Mouse (Mus musculus): ENCODE measurements around the gene Cdc42bpg. TPM values are rescaled to one million over a fixed set of nuclear protein-coding genes. Genes with fewer than 3 reads are reported as not detected.
A peak's percentile ranks its signal among the peaks of the same experiment; 100 is the strongest.

Gene Cdc42bpg
- polyA plus RNA-seq, 1 experiment from 2014 or later: 1.3 TPM

DNA sequence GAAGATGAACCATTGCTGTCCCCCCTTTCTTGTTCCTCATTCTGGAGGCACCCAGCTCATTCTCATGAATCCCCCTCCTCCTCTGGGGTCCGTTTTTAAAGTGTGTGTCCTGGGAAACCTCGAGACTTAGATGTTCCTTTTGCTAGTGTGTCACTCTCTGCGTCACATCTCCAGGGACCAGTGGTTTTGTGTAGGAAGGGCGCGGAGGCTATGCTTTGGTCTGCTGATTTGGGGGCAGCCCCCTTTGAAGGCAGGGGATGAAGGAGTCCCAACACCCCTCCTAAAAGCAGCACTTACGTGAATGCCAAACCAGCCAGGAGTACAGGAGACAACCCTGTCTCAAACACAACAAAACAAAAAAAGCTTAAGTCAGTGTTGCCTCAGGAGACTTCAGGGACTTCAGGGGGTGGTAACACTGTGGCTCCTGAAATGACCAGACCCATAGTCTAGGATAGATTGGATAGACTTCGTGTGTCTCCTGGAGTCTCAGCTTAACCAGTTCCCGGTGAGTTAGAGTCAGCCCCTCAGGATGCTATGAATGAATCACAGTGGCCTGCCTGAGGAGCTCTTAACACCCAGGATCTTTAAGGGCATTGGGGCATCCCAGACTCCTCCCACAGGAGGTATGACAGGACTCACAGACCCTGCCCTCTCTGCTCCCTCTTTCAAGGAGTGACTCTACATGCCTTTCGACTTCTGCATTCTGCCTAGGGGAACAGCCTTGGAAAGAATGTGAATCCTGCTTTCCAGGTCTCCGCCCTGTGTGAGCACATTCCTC, 28.4 kb upstream of the Cdc42bpg start:
- Histone ChIP-seq H3K4me1 (peaks cover 37% of the 10 kb centered on the region), H3K9ac (peak overlapping the region; percentile 70), H3K27me3 (replicated peaks) (no peaks in the 10 kb centered on the region), H3K4me2 (peak overlapping the region; percentile 95), H3K9me3 (no peaks in the 10 kb centered on the region), H3K36me3 (peaks cover 14% of the 10 kb centered on the region), H3K27ac (peak overlapping the region; percentile 84), H3K4me3 (replicated peaks) (peak overlapping the region; percentile 87)
- 4% methylated on average over 10 of the region's 10 CpGs for WGBS
- ATAC-seq (ENCODE audit: insufficient read depth, low FRiP score, low read depth): peak; percentile 34

DNA sequence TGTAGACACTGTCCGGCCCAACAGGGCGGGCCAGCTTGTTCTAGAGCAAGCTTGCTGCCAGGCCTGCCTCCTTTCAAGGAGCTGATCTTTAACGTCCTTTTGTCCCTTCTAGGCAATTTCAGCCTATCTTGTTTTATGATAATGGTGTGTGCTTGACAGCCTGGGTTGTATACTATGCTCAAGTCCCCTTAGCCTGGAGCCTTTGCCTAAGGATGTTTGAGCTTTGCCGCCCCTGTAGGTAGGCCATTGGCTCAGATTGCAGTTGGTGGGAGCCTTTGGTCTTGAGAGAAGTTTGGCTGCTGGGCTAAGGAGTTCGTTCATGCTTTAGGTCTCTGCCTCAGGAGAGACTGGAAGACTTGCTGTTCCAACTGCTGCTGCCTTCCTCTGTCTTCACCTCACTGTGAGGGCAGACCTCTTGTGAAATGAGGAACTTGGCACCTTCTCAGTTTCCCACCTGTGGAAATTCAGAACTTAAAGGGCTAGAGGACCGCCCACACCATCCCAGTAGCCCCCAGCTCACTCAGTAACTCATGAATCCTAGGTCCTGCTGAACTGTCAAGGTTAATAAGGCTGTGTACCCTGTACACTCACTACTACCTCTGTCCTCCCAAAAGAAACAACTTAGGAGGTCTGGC, 27.7 kb upstream of the Cdc42bpg start:
- H3K4me1 ChIP-seq: peaks cover 37% of the 10 kb centered on the region
- H3K9ac ChIP-seq: peak overlapping the region; percentile 70; the same call in 1 of the 2 replicates
- no peak for ATAC-seq (ENCODE audit: insufficient read depth, low FRiP score, low read depth)
- peak overlapping the region; percentile 84 for H3K27ac ChIP-seq
- H3K36me3 ChIP-seq: peaks cover 17% of the 10 kb centered on the region
- 27% methylated on average over 6 of the region's 6 CpGs for WGBS
- H3K27me3 ChIP-seq (replicated peaks): no peaks in the 10 kb centered on the region
- peak overlapping the region; percentile 95 for H3K4me2 ChIP-seq
- no peaks in the 10 kb centered on the region for H3K9me3 ChIP-seq
- peak overlapping the region; percentile 87 for H3K4me3 ChIP-seq (replicated peaks)

DNA sequence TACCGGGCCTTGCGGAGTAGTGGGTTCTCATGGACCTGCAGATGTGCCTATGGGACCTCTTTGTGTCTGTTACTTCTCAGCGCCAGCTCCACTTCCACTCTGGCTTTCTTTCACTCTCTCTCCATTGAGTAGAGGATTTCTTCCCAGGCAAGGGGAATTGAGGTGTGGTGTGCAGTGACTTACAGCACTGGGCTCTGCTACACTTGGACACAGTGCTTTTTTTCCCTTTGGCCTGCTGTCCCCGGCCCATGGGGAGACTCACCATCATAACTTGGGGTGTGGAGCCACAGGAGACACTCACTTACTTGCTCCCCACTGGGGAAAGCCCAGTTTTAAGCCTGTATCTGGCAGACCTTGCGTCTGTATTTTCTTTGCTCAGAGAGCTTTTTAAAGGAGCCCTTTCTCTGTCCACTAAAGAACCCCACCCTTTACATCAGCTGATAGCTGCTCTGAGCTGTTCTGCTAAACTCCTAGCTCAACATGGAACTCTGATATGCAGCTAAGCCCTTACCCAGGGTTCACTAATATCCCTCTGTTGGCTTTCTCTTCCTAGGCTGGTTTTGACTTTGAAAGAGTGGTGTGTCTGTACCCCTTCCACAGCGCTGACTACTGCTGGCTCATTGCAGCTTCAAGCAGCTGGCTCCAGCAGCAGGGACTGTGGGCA, 26.6 kb upstream of the Cdc42bpg start:
- ATAC-seq (ENCODE audit: insufficient read depth, low FRiP score, low read depth): no peak
- peaks cover 20% of the 10 kb centered on the region for H3K36me3 ChIP-seq
- H3K4me3 ChIP-seq (replicated peaks): peak overlapping the region; percentile 87; the same call in 1 of the 2 replicates
- peaks cover 37% of the 10 kb centered on the region for H3K4me1 ChIP-seq
- H3K9me3 ChIP-seq: no peaks in the 10 kb centered on the region
- no peak overlapping the region for H3K9ac ChIP-seq
- peak overlapping the region; percentile 95 for H3K4me2 ChIP-seq
- H3K27me3 ChIP-seq (replicated peaks): no peaks in the 10 kb centered on the region
- WGBS: 82% methylated on average over 6 of the region's 6 CpGs
- peak overlapping the region; percentile 44 for H3K27ac ChIP-seq

DNA sequence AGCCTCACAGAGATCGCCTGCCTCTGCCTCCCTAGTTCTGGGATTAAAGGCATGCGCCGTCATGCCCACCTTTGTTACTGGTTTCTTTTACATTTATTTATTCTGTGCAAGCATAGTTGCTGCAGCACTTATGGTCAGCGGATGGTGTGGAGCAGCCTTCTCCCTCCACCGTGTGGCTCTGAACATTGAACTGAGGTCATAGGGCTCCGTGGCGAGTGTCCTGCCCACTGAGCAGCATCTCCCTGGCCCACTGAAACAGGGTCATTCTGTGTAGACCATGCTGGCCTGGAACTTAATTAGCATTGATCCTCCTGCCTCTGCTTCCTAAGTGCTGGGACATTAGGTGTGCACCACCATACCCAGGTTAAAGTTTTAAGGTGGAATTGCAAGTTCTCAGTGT, 25.7 kb upstream of the Cdc42bpg start:
- Histone ChIP-seq H3K27me3 (replicated peaks) (no peaks in the 10 kb centered on the region), H3K36me3 (peaks cover 20% of the 10 kb centered on the region), H3K4me3 (replicated peaks) (no peak overlapping the region), H3K4me1 (peaks cover 41% of the 10 kb centered on the region), H3K27ac (no peak overlapping the region), H3K9ac (no peak overlapping the region), H3K9me3 (no peaks in the 10 kb centered on the region), H3K4me2 (no peak overlapping the region)
- ATAC-seq (ENCODE audit: insufficient read depth, low FRiP score, low read depth): no peak
- 86% methylated on average over 7 of the region's 7 CpGs for WGBS

DNA sequence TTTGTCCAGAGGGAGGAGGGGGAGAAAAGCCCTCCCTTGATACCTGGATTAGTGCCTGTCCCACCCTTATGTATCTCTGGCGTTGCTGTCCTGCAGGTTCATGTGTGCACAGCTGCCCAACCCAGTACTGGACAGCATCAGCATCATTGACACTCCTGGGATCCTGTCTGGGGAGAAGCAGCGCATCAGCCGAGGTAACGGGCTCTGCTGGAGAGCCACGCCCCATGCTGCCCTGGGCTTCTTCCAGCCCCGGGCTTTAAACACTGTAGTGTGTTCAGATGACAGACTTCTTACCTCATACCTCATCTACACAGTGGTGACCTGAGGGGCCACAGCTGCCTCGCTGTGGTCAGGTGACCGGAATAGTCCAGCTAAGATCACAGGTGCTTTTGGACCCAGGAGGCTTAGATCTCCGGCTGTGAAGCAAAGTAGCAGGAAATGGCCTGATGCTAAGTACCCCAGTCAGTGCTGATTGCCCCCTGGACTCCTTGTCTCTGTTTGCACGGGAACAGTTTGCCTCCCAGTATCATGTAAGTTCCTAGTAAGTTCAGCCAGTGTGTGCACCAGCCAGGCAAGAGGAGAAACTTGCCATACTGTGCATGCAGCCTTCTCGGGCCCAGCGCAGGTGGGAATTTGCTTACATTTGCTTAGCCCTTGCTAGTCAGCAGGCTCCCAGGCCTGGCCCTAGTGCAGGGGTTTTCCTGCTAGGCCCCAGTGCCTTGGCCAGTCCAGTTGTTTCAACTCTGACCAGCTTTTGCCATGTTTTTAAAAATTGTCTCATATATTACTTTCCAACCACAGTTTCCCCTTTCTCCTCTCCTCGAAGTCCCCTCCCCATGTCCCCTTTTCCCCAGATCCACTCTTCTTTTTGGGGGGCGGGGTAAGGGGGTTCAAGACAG, 24.9 kb upstream of the Cdc42bpg start:
- no peak overlapping the region for H3K27ac ChIP-seq
- peaks cover 45% of the 10 kb centered on the region for H3K4me1 ChIP-seq
- H3K36me3 ChIP-seq: peaks cover 20% of the 10 kb centered on the region
- H3K27me3 ChIP-seq (replicated peaks): no peaks in the 10 kb centered on the region
- no peak overlapping the region for H3K4me3 ChIP-seq (replicated peaks)
- no peak overlapping the region for H3K4me2 ChIP-seq
- no peak for ATAC-seq (ENCODE audit: insufficient read depth, low FRiP score, low read depth)
- no peaks in the 10 kb centered on the region for H3K9me3 ChIP-seq
- H3K9ac ChIP-seq: no peak overlapping the region
- 79% methylated on average over 14 of the region's 14 CpGs for WGBS

DNA sequence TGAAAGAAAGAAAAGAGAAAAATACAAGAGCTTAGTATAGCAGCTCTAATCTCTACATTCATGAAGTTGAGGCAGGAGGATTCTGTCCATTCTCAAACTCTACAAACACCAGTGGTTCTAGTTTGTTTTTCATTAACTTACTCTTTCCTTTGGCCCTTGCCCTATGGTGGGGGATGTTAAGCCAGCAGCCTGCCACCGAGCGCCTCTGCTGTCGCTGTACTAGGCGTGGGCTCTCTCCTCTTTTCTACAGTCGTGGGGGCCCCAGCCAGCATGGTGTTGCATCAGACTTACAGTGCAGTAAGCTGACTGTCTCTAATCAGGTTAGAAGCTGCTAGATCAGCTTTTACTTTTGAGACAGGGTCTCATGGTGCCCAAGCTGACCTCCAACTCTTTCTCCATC, 23.3 kb upstream of the Cdc42bpg start:
- H3K4me2 ChIP-seq: no peak overlapping the region
- 66% methylated on average over 5 of the region's 5 CpGs for WGBS
- H3K9ac ChIP-seq: no peak overlapping the region
- peaks cover 20% of the 10 kb centered on the region for H3K36me3 ChIP-seq
- ATAC-seq (ENCODE audit: insufficient read depth, low FRiP score, low read depth): no peak
- peaks cover 50% of the 10 kb centered on the region for H3K4me1 ChIP-seq
- H3K27ac ChIP-seq: no peak overlapping the region
- H3K4me3 ChIP-seq (replicated peaks): no peak overlapping the region
- no peaks in the 10 kb centered on the region for H3K27me3 ChIP-seq (replicated peaks)
- no peaks in the 10 kb centered on the region for H3K9me3 ChIP-seq

DNA sequence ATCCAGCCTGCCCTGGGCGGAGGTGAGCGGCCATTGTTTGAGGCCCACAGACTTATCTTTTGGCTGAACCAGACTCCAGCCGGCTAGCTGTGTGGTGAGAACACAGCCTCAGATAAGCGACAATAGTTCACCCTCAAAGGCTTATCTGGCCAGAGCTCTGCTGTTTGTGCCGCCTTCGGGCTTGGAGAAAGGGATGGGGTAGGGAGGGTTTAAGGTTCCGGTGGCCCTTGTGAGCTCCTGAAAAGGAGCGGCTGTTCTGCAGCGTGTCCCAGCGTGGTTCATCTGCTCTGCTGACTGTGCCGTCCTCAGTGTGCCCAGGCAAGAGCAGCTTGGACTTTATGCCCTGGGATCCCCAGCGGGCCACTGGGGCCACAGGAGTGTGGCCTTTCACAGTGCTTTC, 21.8 kb upstream of the Cdc42bpg start:
- H3K4me2 ChIP-seq: no peak overlapping the region

DNA sequence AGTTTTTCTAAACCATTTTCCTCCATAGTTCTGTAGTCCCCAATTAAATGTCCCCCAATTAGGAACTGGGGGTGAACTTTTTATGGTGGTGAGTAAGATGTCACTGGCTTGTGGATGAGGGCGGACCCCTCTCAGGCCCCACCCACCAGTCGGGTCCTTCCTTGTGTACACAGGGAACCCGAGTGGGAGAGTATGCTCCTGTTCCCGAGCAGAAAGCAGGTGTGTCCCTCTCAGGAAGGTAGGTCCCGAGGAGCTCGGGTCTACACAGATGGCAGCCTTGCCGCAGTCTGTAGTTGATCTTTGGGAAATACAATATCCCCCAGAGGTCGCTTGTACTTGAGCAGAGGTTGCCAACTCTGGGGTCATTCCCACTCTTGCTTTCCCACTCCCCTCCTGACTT, 21.0 kb upstream of the Cdc42bpg start:
- H3K4me3 ChIP-seq (replicated peaks): no peak overlapping the region
- 65% methylated on average over 8 of the region's 8 CpGs for WGBS
- peak overlapping the region; percentile 17; the same call in 1 of the 2 replicates for H3K27ac ChIP-seq
- 0 out of 2 replicates have a peak overlapping the region, but pooled peaks have one; percentile 3 for H3K4me2 ChIP-seq
- H3K36me3 ChIP-seq: peaks cover 26% of the 10 kb centered on the region
- H3K27me3 ChIP-seq (replicated peaks): no peaks in the 10 kb centered on the region
- H3K9ac ChIP-seq: no peak overlapping the region
- H3K9me3 ChIP-seq: no peaks in the 10 kb centered on the region
- no peak for ATAC-seq (ENCODE audit: insufficient read depth, low FRiP score, low read depth)
- H3K4me1 ChIP-seq: peaks cover 31% of the 10 kb centered on the region

More for the DNA sequence above, 21.8 kb upstream of the Cdc42bpg start:
- Histone ChIP-seq H3K9me3 (no peaks in the 10 kb centered on the region), H3K9ac (no peak overlapping the region), H3K27me3 (replicated peaks) (no peaks in the 10 kb centered on the region), H3K27ac (peak overlapping the region; percentile 17; the same call in 1 of the 2 replicates), H3K4me3 (replicated peaks) (no peak overlapping the region), H3K36me3 (peaks cover 26% of the 10 kb centered on the region), H3K4me1 (peaks cover 38% of the 10 kb centered on the region)
- 74% methylated on average over 12 of the region's 12 CpGs for WGBS
- peak; percentile 63 for ATAC-seq (ENCODE audit: insufficient read depth, low FRiP score, low read depth)

DNA sequence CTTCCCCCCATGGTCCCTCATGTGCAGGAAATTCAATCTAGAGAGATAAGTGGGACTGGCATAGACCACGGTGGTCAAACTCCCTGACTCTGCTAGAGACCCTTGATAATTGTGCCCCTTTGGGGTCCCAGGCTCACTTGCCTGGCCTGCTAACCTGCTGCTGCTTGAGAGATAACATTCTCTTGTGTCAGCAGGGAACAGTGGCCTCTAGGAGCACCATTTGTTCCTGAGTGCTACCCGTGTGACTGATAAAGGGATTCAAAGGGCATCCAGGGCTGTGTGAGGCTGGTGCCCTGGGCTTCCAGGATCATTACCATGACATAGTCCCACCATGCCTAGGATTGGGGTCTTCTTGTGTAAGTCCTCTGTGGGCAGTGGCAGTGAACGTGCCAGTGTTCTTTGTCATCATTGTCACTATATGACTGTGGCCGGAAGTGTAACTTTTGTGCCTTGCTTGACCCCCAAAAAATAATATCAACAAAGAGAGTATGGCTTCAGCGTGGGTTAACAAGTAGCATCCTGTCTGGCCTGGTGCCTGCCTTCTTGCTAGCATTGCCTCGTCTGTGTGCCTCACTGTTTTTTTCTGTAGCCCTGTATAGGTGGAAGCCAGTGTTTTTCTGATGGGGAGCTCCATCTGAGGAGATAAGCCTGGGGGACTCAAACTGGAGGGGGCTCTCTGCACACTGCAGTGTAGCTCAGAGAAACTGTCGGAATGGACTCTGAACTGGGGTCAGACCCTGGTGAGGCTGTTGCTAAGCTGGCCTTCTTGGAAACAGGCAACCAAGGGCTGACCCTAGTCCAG, 20.4 kb upstream of the Cdc42bpg start:
- Histone ChIP-seq H3K4me2 (0 out of 2 replicates have a peak overlapping the region, but pooled peaks have one; percentile 3), H3K27me3 (replicated peaks) (no peaks in the 10 kb centered on the region), H3K4me1 (peaks cover 28% of the 10 kb centered on the region; the same call in 1 of the 2 replicates), H3K9ac (no peak overlapping the region), H3K4me3 (replicated peaks) (no peak overlapping the region), H3K27ac (peak overlapping the region; percentile 17; the same call in 1 of the 2 replicates), H3K36me3 (peaks cover 26% of the 10 kb centered on the region), H3K9me3 (no peaks in the 10 kb centered on the region)
- ATAC-seq (ENCODE audit: insufficient read depth, low FRiP score, low read depth): no peak
- WGBS: 52% methylated on average over 7 of the region's 7 CpGs

DNA sequence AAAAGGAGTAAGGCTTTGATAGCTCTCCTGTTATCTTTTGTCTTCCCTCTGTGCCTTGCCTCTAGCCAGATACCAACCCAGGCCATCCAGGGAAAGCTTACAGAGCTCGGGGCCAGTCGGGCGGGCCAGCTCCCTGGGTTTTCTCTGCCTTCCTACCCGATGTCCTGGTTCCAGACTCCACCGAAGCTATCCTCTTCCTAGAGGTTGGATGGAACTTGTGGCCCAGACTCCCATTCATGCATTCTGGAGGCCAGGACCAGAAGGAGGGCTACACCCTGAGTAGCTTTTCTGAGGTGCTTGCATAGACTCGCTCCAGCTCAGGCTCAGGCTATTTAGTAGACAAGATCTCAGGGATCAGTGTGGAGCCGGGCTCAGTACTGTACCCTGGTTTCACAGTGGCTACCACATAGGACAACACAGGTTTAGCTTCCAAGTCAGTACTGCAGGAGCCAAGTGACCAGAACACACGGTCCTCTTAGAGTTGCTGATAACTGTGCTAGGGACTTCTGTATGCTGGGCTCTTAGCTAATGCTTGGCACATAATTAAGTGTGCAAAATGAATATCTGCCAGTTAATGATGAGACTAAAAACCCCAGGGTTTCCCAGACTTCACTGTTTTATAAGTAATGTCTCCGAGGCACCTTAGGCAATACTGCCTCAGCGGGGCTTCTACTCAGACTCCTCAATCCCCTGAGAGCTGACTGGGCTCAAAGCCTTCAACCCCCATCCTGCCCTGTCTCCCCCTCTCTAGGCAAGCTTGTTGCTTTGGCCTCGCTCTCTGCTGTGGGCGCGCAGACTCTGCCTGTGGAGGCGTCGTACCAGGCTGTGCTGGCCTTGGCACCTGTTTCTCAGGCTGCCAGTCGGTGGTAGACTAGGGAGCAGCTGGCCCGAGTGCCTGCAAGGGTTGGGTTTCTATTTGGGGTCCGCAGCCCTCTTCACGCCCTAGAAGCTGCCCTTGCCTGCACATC, 19.5 kb upstream of the Cdc42bpg start:
- no peak overlapping the region for H3K27ac ChIP-seq
- peaks cover 37% of the 10 kb centered on the region; the same call in 1 of the 2 replicates for H3K4me1 ChIP-seq
- no peak overlapping the region for H3K9ac ChIP-seq

More for the DNA sequence above, 19.5 kb upstream of the Cdc42bpg start:
- WGBS: 83% methylated on average over 19 of the region's 19 CpGs
- Histone ChIP-seq H3K27me3 (replicated peaks) (no peaks in the 10 kb centered on the region), H3K4me3 (replicated peaks) (no peak overlapping the region), H3K36me3 (peaks cover 19% of the 10 kb centered on the region), H3K4me2 (0 out of 2 replicates have a peak overlapping the region, but pooled peaks have one; percentile 0), H3K9me3 (no peaks in the 10 kb centered on the region)
- no peak for ATAC-seq (ENCODE audit: insufficient read depth, low FRiP score, low read depth)
